Mouse (Mus musculus): ENCODE results near the gene Masp1. TPM values are rescaled to one million over a fixed set of nuclear protein-coding genes. Genes with fewer than 3 reads are reported as not detected.

Gene Masp1
- polyA plus RNA-seq, 1 experiment = 14.2 TPM

DNA sequence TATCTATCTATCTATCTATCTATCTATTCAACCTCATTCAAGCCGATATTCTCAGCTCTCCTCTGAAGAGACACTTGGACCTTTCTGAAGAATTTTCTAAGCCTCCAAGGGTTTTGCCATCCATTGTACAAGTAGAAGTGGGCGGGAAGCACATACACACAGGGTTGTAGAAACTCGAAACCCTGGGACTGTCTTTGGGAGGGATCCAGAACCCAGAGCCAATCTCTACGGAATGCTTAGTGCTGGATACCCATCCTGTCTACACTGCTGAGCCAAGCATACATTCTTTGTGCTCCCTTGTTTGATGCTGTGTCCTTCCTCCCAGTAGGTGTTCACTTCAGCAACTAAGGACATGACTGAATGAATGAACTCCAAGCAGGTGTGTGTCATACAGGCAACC lies 22.3 kb upstream of the Masp1 start:
- Histone ChIP-seq H3K4me3 (ENCODE audit: insufficient read depth, low read length) (no peak overlapping the region), H3K4me1 (ENCODE audit: control insufficient read depth, insufficient read depth, low read length) (no peaks in the 10 kb centered on the region), H3K27ac (ENCODE audit: insufficient read depth, low read length) (no peak overlapping the region)
- TF ChIP-seq CTCF (IDR thresholded peaks at IDR 0.05; ENCODE audit: extremely low read depth, insufficient read depth, low read length) (no peak), POLR2A (IDR thresholded peaks at IDR 0.05; ENCODE audit: extremely low read depth, insufficient read depth, low read length) (no peak)

DNA sequence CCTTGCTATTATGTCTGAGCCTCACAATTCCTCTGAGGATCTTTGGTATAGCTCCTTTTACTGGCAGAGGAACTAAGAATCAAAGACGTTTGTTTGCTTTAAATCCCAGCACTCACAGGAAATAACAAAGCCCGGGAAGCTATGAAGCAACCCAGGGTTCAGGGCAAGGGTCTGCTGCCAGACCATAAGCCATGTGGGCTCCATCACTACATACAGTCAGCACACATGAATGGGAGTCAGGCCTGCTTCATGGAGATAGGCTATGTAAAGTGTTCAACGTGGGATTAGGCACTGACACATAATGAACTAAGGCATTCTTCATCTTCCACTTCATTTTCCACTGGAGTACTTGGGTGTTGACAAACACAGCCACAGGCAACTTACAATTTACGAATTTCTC lies 20.4 kb upstream of the Masp1 start:
- TF ChIP-seq POLR2A (IDR thresholded peaks at IDR 0.05; ENCODE audit: extremely low read depth, insufficient read depth, low read length) (no peak), CTCF (IDR thresholded peaks at IDR 0.05; ENCODE audit: extremely low read depth, insufficient read depth, low read length) (no peak)
- Histone ChIP-seq H3K4me1 (ENCODE audit: control insufficient read depth, insufficient read depth, low read length) (no peaks in the 10 kb centered on the region), H3K27ac (ENCODE audit: insufficient read depth, low read length) (no peak overlapping the region), H3K4me3 (ENCODE audit: insufficient read depth, low read length) (no peak overlapping the region)

DNA sequence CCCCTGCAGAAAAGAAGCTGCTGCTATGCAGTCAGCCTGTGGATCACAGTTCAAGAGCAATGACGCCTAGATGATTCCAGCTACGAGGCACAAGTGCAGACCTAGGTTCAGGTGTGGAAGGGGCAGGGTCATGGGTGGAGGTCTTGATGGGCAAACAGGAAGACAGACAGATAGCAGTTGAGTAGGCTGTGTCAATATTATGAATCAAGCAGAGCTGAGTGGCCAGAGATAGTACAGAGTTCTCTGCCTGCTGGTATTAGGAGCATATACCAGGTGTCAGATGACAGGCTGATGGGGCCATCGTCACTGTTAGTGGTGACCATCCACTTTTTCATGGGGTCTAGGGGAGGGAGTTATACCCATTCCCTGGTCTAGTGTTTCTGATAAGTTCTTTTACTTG lies 13.1 kb upstream of the Masp1 start:
- Histone ChIP-seq H3K4me3 (ENCODE audit: insufficient read depth, low read length) (no peak overlapping the region), H3K4me1 (ENCODE audit: control insufficient read depth, insufficient read depth, low read length) (no peaks in the 10 kb centered on the region), H3K27ac (ENCODE audit: insufficient read depth, low read length) (no peak overlapping the region)
- TF ChIP-seq CTCF (IDR thresholded peaks at IDR 0.05; ENCODE audit: extremely low read depth, insufficient read depth, low read length) (no peak), POLR2A (IDR thresholded peaks at IDR 0.05; ENCODE audit: extremely low read depth, insufficient read depth, low read length) (no peak)

DNA sequence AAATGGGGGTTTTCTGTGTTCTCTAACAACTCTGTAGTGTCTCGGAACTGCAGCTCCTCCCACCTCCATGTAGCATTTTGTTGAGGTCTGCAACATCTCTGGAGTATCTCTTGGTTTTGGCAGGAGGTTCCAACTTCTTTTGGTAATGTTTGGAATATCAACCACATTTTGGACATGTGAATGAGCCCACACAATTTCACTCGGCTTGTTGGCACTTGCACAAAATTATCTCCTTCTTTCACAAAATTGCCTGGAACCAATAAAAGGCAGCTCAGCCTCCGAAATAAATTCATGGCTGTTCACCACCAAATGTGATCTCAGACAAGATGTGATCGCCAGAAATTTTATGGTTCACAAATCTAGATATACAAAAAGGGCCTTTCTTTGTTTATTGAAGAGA lies 8.6 kb upstream of the Masp1 start:
- no peak overlapping the region for H3K4me3 ChIP-seq (ENCODE audit: insufficient read depth, low read length)
- H3K27ac ChIP-seq (ENCODE audit: insufficient read depth, low read length) = no peak overlapping the region
- no peaks in the 10 kb centered on the region for H3K4me1 ChIP-seq (ENCODE audit: control insufficient read depth, insufficient read depth, low read length)
- TF ChIP-seq CTCF (IDR thresholded peaks at IDR 0.05; ENCODE audit: extremely low read depth, insufficient read depth, low read length) = no peak
- no peak for TF ChIP-seq POLR2A (IDR thresholded peaks at IDR 0.05; ENCODE audit: extremely low read depth, insufficient read depth, low read length)

DNA sequence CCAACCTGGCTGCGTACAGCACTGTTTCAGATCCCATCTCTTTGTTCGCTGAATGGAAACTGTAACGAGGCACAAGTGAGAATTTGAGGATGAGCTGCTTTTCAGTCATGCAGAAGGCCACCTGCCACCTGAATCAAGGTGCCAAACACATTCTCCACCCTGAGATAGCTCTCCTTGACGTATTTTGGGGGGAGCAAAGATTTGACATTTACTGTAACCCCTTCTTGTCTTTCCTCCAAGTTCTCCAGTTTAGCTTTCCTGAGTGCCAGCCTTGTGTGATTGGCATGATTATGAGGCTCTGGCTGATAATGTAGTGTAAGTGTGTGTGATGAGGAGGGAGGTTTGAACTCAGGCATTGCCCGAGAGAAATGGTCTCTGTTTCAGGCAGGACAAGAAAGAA lies 1.5 kb upstream of the Masp1 start:
- TF ChIP-seq POLR2A (IDR thresholded peaks at IDR 0.05; ENCODE audit: extremely low read depth, insufficient read depth, low read length) (no peak), CTCF (IDR thresholded peaks at IDR 0.05; ENCODE audit: extremely low read depth, insufficient read depth, low read length) (no peak)
- Histone ChIP-seq H3K4me1 (ENCODE audit: control insufficient read depth, insufficient read depth, low read length) (peaks cover 6% of the 10 kb centered on the region; the same call in 1 of the 2 replicates), H3K4me3 (ENCODE audit: insufficient read depth, low read length) (no peak overlapping the region), H3K27ac (ENCODE audit: insufficient read depth, low read length) (no peak overlapping the region)

DNA sequence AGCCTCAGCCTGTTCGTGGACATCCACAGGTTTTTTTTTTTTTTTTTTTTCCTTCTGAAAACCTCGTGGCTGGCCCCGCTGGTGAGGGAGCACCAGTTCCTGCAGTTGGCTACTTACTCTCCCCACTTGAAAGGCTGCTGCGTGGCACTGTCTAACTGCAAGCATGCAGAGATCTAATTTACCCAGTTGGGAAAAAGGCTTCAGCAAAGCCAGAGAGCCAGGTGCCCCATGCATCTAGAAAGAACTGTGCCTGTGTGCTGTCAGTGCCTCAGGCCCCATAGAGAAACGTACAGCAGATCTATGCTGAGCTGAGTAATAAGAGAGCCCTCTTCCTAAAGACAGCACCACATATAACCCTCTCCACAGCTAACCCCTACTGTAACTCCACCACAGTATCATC lies 477 bp upstream of the Masp1 start:
- H3K4me3 ChIP-seq (ENCODE audit: insufficient read depth, low read length) = no peak overlapping the region; the same call in 1 of the 2 replicates
- no peak overlapping the region for H3K27ac ChIP-seq (ENCODE audit: insufficient read depth, low read length)
- H3K4me1 ChIP-seq (ENCODE audit: control insufficient read depth, insufficient read depth, low read length) = peaks cover 8% of the 10 kb centered on the region; the same call in 1 of the 2 replicates
- TF ChIP-seq CTCF (IDR thresholded peaks at IDR 0.05; ENCODE audit: extremely low read depth, insufficient read depth, low read length) (no peak), POLR2A (IDR thresholded peaks at IDR 0.05; ENCODE audit: extremely low read depth, insufficient read depth, low read length) (no peak)

DNA sequence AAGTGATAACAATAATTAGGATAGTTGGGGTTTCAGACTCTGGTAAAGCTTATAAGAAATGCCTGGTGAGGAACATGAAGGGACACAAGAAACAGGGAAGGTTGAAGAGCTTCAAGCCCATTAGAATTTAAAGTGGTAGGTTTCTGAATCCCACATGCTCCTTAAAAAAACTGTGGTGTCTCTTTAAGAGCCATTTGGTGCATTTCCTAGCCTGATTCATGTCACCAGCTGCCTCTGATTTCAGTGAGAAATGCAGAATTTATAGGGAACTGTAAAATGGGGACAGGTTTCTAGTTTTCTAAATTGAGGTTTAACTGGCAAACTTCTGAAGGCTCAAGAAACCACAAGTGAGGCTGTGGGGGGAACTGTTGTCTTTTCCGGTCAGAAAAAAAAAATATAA lies 844 bp downstream of the Masp1 start:
- Histone ChIP-seq H3K4me3 (ENCODE audit: insufficient read depth, low read length) (peak overlapping the region; percentile 56), H3K4me1 (ENCODE audit: control insufficient read depth, insufficient read depth, low read length) (peaks cover 8% of the 10 kb centered on the region; the same call in 1 of the 2 replicates), H3K27ac (ENCODE audit: insufficient read depth, low read length) (peak overlapping the region; percentile 87)
- TF ChIP-seq POLR2A (IDR thresholded peaks at IDR 0.05; ENCODE audit: extremely low read depth, insufficient read depth, low read length) (no peak), CTCF (IDR thresholded peaks at IDR 0.05; ENCODE audit: extremely low read depth, insufficient read depth, low read length) (no peak)

DNA sequence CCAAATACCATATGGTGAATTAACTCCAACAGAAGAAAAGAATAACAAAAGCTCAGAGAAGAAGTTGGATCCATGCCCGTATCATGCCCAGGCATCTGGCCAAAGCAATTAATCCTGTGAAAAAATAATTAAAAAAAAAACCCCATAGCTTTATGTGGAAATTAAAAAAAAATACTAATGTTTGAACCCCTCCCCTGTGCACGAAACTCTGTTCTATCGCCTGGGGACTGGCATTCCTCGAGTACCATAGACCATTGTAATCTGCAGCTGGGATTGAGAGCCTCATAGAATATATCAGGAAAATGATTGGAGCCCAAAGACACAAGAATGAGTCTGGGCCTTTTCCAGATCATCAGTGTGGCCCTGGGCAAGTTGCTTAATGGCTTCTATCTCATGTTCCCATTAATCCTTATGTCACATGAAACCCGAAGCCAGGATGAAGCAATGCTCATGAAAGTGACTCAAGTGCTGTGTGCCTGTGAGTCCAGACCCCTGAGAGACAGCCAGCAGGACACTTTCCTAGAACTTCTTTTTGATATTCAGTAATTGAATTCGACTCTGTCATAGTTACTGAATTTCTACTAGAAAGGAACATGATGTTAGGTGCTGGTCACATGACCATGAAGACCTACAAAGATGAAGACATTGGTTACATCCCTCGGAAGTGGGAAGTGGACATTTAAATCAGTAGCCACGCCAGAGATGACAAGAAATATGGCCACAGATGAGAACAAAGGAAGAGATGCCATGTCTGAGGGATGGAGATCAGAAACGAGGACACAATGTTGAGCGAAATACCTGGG lies 1.8 kb downstream of the Masp1 start:
- H3K27ac ChIP-seq (ENCODE audit: insufficient read depth, low read length) = no peak overlapping the region

DNA sequence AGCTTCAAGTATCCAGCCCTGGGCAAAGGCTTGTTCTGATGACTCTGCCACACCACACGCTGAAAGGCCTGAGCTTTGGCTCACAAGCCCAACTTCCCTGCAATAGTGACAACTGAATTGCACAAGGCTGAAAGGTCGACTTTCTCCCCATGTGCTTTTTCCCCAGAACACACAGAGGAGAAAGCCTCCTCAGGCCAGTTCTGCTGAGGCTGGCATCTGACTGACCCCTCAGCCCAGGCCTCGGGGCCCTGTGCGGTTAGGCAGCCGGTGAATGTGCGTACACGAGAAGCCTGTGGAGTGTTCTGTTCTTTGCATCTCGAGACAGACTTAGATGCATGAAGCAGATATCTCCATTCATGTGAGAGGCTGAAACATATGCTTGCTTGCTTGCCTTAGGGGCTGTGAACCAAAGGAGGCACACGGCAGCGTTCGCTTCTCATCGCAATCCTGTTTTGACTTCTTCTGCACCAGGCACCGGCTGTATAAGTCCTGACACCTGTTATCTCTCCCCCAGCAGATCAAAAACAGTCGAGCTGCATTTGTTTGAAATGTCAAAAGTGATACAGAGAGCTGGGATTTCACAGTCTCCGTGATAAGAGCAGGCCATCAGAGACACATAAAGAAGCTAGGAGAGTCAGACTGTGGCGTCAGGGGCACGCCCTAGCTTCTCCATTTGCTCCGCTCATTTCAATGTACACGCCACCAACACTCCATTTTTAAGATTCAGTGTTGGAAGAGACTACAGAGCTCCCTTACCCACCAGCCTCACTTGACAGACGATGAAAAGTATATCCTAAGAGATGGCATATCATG lies 2.7 kb downstream of the Masp1 start:
- no peak overlapping the region for H3K4me3 ChIP-seq (ENCODE audit: insufficient read depth, low read length)
- TF ChIP-seq CTCF (IDR thresholded peaks at IDR 0.05; ENCODE audit: extremely low read depth, insufficient read depth, low read length) (no peak), POLR2A (IDR thresholded peaks at IDR 0.05; ENCODE audit: extremely low read depth, insufficient read depth, low read length) (no peak)
- H3K27ac ChIP-seq (ENCODE audit: insufficient read depth, low read length) = no peak overlapping the region
- H3K4me1 ChIP-seq (ENCODE audit: control insufficient read depth, insufficient read depth, low read length) = peaks cover 8% of the 10 kb centered on the region; the same call in 1 of the 2 replicates

More for the DNA sequence above, 1.8 kb downstream of the Masp1 start:
- no peak overlapping the region for H3K4me3 ChIP-seq (ENCODE audit: insufficient read depth, low read length)
- TF ChIP-seq CTCF (IDR thresholded peaks at IDR 0.05; ENCODE audit: extremely low read depth, insufficient read depth, low read length) (no peak), POLR2A (IDR thresholded peaks at IDR 0.05; ENCODE audit: extremely low read depth, insufficient read depth, low read length) (no peak)
- peaks cover 8% of the 10 kb centered on the region; the same call in 1 of the 2 replicates for H3K4me1 ChIP-seq (ENCODE audit: control insufficient read depth, insufficient read depth, low read length)
